Mouse (Mus musculus): Measurements from ENCODE around the gene Tmem88b.
"Not testable (repeated sequence)": the region's sequence is repeated elsewhere in the genome, so short reads cannot be mapped to it uniquely, and the experiment has no call there.

The Tmem88b gene

GRCm38 (mm10) chr4:155788833-155789232 lies 3.2 kb upstream of the Tmem88b start:
- not testable (repeated sequence) for DNase-seq (ENCODE audit: low spot score in 2 of 2)

GRCm38 (mm10) chr4:155788300-155788699 lies 2.6 kb upstream of the Tmem88b start:
- no peak for DNase-seq (ENCODE audit: low spot score in 2 of 2)

- DNase-seq (ENCODE audit: low spot score in 2 of 2): no peak
Observed at GRCm38 (mm10) chr4:155785246-155785645, 428 bp downstream of the Tmem88b start.

- peak; percentile 75 to 80 for DNase-seq (ENCODE audit: low spot score in 2 of 2)
Observed at GRCm38 (mm10) chr4:155784081-155784701, 1.5 kb downstream of the Tmem88b start.

- DNase-seq (ENCODE audit: low spot score in 2 of 2): no peak
Observed at GRCm38 (mm10) chr4:155783486-155784080, 2.1 kb downstream of the Tmem88b start.

GRCm38 (mm10) chr4:155780895-155781294 lies 4.8 kb downstream of the Tmem88b start:
- DNase-seq (ENCODE audit: low spot score in 2 of 2): peak in 1 of 2 experiments; percentile 69

GRCm38 (mm10) chr4:155779498-155779897 lies 6.2 kb downstream of the Tmem88b start:
- DNase-seq (ENCODE audit: low spot score in 2 of 2): no peak

GRCm38 (mm10) chr4:155777816-155778215 lies 7.9 kb downstream of the Tmem88b start:
- DNase-seq (ENCODE audit: low spot score in 2 of 2): no peak

GRCm38 (mm10) chr4:155776704-155777335 lies 8.9 kb downstream of the Tmem88b start:
- DNase-seq (ENCODE audit: low spot score in 2 of 2): no peak

- DNase-seq (ENCODE audit: low spot score in 2 of 2): no peak
Observed at GRCm38 (mm10) chr4:155775855-155776254, 9.8 kb downstream of the Tmem88b start.

- peak in 1 of 2 experiments; percentile 59 for DNase-seq (ENCODE audit: low spot score in 2 of 2)
Observed at GRCm38 (mm10) chr4:155774971-155775740, 10.5 kb downstream of the Tmem88b start.

- peak; percentile 92 to 94 for DNase-seq (ENCODE audit: low spot score in 2 of 2)
Observed at GRCm38 (mm10) chr4:155774280-155774754, 11.4 kb downstream of the Tmem88b start, which contains the start of gene Vwa1. Gene Vwa1, minus strand, starts transcription at chr4:155774698.

GRCm38 (mm10) chr4:155773335-155774078 lies 12.2 kb downstream of the Tmem88b start:
- no peak for DNase-seq (ENCODE audit: low spot score in 2 of 2)

GRCm38 (mm10) chr4:155772786-155773185 lies 12.9 kb downstream of the Tmem88b start:
- no peak for DNase-seq (ENCODE audit: low spot score in 2 of 2)

GRCm38 (mm10) chr4:155771706-155772105 lies 14.0 kb downstream of the Tmem88b start:
- no peak for DNase-seq (ENCODE audit: low spot score in 2 of 2)

GRCm38 (mm10) chr4:155770626-155771025 lies 15.0 kb downstream of the Tmem88b start:
- DNase-seq (ENCODE audit: low spot score in 2 of 2): no peak

- peak; percentile 90 to 91 for DNase-seq (ENCODE audit: low spot score in 2 of 2)
Observed at GRCm38 (mm10) chr4:155769880-155770512, 15.7 kb downstream of the Tmem88b start.

- no peak for DNase-seq (ENCODE audit: low spot score in 2 of 2)
Observed at GRCm38 (mm10) chr4:155769496-155769879, 16.2 kb downstream of the Tmem88b start.

- no peak for DNase-seq (ENCODE audit: low spot score in 2 of 2)
Observed at GRCm38 (mm10) chr4:155762357-155762756, 23.3 kb downstream of the Tmem88b start.

- DNase-seq (ENCODE audit: low spot score in 2 of 2): peak in 1 of 2 experiments; percentile 27
Observed at GRCm38 (mm10) chr4:155761356-155762099, 24.1 kb downstream of the Tmem88b start.

Data from urinary bladder, postnatal 36 days (tissue).